Mouse (Mus musculus): ENCODE results near the gene Shq1. TPM values are rescaled to one million over a fixed set of nuclear protein-coding genes. Genes with fewer than 3 reads are reported as not detected.

The Shq1 gene
- total RNA-seq, 2 experiments from 2014 or later, result 6.4 to 6.5 TPM

GRCm38 (mm10) chr6:100670370-100670841, 551 bp downstream of the Shq1 start:
- peak; percentile 36 to 62 for DNase-seq (ENCODE audit: low spot score in 2 of 2)

- DNase-seq (ENCODE audit: low spot score in 2 of 2), result no peak
These were observed 2.1 kb downstream of the Shq1 start for GRCm38 (mm10) chr6:100668858-100669257.

DNA sequence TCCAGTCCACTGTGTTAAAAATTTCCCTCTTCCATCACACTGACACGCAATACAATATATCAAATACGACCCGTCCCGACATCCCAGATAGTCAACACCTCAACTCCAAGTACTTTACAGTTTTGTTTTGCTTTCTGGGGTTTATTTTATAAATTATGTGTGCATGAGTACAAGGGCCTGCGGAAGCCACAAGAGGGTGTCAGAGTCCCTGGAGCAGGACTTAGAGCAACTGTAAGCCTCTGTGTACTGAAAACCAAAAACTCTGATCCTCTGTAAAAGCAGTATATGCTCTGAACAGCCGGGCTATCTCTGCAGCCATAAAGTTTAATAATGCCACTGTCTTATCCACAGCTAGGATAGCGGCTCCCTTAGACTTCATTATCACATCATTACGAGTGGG, 3.3 kb downstream of the Shq1 start:
- DNase-seq (ENCODE audit: low spot score in 2 of 2), result no peak

GRCm38 (mm10) chr6:100662224-100662623, 8.7 kb downstream of the Shq1 start:
- DNase-seq (ENCODE audit: low spot score in 2 of 2), result no peak

DNA sequence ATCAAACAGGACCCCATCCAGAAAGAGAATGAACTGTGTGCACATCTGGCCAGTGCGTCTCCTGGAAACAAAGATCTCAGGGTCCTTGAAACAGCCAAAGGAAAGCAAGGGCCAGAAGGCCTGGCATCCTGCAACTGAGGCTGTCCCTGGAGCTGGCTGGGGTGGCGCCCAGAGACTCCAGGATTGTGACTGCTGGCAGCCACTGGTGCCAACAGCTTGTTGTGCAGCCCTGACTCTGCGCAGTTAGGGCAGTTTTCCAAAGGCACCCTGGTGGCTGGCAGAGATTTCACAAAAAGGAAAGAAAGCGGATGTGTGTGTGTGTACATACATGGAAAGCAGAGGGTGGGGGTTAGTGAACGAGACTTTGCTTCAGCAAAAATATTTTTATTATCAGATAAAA, 10.6 kb downstream of the Shq1 start:
- peak; percentile 73 to 84 for DNase-seq (ENCODE audit: low spot score in 2 of 2)

DNA sequence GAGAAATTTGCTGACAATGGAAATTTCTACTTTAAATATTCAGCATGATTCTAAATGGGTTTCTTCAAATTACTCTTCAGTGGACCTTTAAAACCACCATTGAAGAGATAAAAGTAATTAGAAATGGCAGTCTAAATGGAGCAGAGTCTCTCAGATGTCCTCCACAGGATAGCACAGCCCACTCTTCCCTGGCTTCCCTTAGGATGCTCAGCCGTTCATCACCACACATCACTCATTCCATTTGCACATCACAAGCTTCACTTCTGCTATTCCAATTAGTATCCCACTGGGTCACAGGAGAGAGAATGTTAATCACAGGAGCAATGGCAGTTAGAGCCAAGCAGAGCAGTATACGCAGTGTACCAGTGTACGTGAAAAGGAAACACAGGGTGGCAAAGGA, 18.4 kb downstream of the Shq1 start:
- no peak for DNase-seq (ENCODE audit: low spot score in 2 of 2)

GRCm38 (mm10) chr6:100647196-100647595, 23.8 kb downstream of the Shq1 start:
- DNase-seq (ENCODE audit: low spot score in 2 of 2), result no peak

GRCm38 (mm10) chr6:100645469-100646201, 25.3 kb downstream of the Shq1 start:
- peak; percentile 49 to 78 for DNase-seq (ENCODE audit: low spot score in 2 of 2)

GRCm38 (mm10) chr6:100644631-100645030, 26.3 kb downstream of the Shq1 start:
- DNase-seq (ENCODE audit: low spot score in 2 of 2), result no peak

GRCm38 (mm10) chr6:100642786-100643185, 28.2 kb downstream of the Shq1 start:
- no peak for DNase-seq (ENCODE audit: low spot score in 2 of 2)

GRCm38 (mm10) chr6:100640591-100640990, 30.4 kb downstream of the Shq1 start:
- DNase-seq (ENCODE audit: low spot score in 2 of 2), result no peak

GRCm38 (mm10) chr6:100629086-100629485, 41.9 kb downstream of the Shq1 start:
- DNase-seq (ENCODE audit: low spot score in 2 of 2), result no peak

DNA sequence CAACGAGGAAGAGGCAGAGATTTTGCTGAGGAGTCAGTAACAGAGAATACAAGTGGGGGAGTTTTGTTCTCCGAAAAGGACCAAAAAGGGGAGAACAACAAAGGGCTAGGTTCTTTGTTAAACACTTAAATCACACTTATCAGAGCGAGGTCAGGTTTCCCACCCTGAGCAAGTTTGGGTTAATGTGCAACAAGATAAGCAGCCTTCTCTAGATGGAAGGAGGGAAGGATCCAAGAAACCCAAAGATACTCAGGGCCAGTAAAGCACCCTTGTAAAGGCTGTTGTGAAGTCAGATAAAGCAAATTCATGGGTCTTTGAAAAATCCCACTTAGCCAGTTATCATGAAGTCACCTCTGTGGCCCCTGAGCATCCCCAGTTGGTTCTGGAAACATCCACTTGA, 42.7 kb downstream of the Shq1 start:
- no peak for DNase-seq (ENCODE audit: low spot score in 2 of 2)

- no peak for DNase-seq (ENCODE audit: low spot score in 2 of 2)
These were observed 47.0 kb downstream of the Shq1 start for GRCm38 (mm10) chr6:100623922-100624321.

DNA sequence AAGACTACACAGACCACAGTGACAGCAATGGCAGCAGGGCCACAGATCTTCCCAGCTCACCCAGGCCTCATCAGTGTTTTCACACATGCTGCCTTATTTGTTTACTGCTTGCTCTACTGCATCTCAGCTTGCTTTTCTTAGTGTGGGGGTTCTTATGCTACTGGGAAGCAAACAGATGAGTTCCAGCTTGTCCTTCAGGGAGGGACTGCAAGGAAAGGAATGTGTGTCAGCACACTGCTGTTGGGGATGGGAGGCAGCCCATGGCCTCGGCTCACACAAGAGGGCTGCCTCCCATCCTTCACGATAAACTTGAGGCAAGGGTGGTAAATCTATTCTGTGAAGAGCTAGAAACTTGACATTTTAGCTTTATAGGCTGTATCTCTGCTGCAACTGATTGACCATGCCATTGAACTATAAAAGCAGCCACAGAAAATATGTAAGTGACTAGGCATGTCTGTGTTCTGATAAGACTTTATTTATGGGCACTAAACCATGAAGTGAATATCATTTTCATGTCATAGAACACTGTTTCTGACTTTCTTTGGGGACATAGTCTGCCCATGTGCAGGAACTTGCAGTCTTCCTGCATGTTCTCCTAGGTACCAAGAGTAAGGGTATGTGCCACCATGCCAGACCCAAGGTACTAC, 48.0 kb downstream of the Shq1 start:
- DNase-seq (ENCODE audit: low spot score in 2 of 2), result no peak

DNA sequence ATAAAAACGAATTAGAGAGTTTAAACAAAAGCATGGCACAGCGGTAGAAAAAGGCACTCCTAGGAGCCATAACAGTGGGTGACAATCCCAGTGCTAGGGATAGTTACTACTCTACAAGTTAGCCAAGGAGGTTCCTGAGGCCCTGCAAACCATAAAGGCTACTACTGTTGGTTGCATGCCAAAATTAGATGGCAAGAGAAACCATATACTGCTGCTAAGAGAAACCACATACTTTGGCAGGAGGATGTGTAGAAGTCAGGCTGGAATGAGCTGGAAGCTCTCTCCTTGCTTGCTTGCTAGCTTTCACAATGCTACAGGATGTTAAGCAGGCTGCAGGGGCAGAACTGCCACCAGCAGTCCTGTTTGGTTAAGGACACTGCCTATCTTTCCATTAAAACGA, 50.5 kb downstream of the Shq1 start:
- DNase-seq (ENCODE audit: low spot score in 2 of 2), result no peak

DNA sequence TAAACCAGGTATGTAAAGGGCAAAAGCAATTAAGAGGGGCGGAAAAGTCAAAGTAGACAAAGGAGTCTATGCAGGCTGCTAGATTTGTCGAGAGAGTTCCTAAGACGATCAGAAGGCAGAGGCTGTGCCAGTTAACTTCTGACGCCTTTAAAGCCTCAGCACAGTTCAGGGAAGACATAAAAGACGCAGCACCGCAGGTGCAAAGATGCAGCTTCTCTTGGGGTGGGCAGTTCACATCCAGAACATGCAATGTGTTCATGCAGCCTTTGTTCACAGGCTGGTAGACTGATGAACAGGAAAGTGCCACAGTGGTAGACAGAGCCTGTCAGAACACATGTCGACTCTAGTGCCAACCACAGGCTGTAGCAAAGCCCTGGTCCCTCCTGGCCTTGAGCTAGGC, 51.6 kb downstream of the Shq1 start:
- DNase-seq (ENCODE audit: low spot score in 2 of 2), result no peak

DNA sequence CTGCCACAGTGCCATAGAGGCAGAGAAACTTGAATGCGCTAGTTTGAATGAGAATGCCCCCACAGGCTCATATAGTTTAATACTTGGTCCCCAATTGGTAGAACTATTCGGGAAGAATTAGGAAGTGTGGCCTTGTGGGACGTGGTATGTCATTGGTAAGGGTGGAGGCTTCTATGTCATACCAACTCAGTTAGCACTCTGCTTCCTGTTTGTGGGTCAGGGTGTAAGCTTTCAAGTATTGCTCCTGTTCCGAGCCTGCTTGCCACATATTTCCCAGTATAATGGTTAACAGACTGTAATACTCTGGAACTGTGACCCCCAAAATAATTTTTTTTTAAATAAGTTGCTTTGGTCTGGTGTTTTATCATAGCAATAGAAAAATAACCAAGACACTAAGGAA, 54.8 kb downstream of the Shq1 start:
- DNase-seq (ENCODE audit: low spot score in 2 of 2), result no peak

- no peak for DNase-seq (ENCODE audit: low spot score in 2 of 2)
These were observed 57.2 kb downstream of the Shq1 start for GRCm38 (mm10) chr6:100613593-100614267.

DNA sequence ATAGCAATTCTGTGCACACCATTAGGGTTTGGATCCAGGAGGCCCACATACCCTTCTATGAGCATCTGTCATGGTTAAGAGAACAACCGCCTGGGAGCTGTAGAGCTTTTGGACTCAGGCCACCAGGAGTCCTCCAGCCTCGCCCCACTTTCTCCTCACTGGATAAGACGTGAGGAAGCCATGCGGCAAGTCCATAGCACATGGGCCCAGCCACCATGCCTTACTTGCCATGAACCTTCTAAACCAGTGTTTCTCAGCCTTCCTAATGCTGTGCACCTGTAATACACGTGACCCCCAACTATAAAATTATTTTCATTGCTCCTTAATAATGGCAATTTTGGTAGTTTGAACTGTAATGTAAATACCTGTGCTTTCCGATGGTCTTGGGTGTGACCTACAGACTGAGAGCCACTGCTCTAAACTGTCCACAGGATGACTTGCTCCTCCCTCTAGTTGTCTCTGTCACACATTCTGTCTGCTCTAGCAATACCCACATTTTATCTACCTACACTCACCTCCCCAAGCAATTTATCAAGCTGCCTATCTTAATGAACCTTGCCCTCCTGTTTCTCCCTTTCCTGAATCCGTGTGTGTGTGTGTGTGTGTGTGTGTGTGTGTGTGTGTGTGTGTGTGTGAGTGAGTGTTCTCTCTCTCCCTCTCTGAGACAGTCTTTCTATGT, 59.9 kb downstream of the Shq1 start:
- no peak for DNase-seq (ENCODE audit: low spot score in 2 of 2)

- peak in 1 of 2 experiments; percentile 28 for DNase-seq (ENCODE audit: low spot score in 2 of 2)
These were observed 60.8 kb downstream of the Shq1 start for GRCm38 (mm10) chr6:100610182-100610581.

DNA sequence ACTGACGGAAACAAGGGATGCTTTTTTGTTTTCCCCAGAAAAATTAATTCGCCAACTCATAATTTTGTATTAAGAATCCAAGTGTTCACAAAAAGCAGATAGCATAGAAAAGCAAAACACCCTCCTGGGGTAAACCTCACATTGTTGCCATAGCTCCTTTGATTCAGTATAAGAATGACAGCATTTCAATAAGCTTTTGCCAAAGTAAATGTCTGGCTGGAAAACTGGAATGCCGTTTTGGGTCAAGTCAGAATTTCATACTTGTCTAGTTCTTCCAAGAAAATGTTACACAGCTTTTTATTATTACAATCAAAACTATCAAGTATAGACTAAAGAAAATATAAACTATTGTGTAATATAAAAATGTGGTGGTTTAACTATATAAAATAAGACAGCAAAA, 61.7 kb downstream of the Shq1 start:
- DNase-seq (ENCODE audit: low spot score in 2 of 2), result no peak
